Mouse (Mus musculus): ENCODE measurements around the gene Tesc.

GRCm38 (mm10) chr5:118039241-118039668, 11.7 kb downstream of the Tesc start:
- TF ChIP-seq CTCF (IDR thresholded peaks at IDR 0.05; ENCODE audit: low read depth), result no peak
- no peak for TF ChIP-seq EP300 (IDR thresholded peaks at IDR 0.05; ENCODE audit: low read depth)

All from liver, embryonic 14.5 days (tissue).